ENCODE assay signal across 8 mouse cellular contexts in the genomic region with DNA sequence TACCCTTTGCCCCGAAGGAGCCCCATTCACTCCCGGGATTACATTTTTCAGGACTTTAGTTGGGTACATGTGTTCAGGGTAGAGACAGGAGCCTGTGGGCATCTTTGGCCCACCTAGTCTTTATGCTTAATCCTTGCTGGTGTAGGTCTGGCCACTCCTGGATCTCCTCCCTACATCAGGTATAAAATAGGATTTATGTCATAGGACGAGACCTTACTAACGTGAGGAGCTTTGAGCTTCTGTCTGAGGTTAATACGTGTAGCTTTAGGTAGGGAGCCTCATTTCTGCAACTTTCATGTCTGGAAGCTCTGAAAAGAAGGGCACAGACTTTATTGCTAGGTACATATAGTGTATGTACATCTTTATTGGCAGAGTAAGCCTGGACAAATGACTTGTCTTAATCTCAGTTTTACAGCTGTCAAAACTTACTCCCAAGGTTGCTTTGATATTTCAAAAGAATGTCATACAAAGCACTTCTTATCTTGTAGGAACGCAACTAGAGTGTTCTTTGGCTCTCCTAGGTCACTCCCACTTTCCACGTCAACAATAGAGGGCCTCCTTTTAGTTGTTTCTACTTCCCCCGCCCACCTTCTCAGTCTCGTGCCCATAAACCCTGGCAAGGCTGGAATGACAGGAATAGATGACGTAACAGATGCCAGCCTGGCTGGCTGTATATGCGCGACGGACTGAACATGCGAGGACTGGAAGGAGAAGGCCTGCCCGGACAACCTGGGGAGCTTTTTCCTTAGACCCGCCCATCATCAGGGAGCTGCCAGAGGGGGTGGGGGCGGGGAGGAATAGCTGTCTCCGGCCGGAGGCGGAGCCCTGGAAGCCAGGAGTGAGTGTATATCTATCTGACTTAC. TPM values are rescaled to one million over a fixed set of nuclear protein-coding genes. Genes with fewer than 3 reads are reported as not detected.
DNase-seq lines count a peak whose midpoint lies in the region; ATAC-seq lines count a peak whose summit lies in the region.

No protein-coding gene starts in this region.

- H3K9ac ChIP-seq in hindbrain, embryonic 12.5 days, result peak overlapping the region; percentile 90
- peak overlapping the region; percentile 92 for H3K9ac ChIP-seq in lung, embryonic 16.5 days (ENCODE audit: low read length)

- DNase-seq in Muller cell, postnatal 12 days (ENCODE audit: inconsistent ontology term), result peak; percentile 90
- DNase-seq in cerebellum, adult 9-10 months, result peak; percentile 66
- DNase-seq in frontal cortex, postnatal 10 days (ENCODE audit: low spot score in 2 of 2), result peak; percentile 36 to 45
- peak; percentile 70 for DNase-seq in layer of hippocampus, adult 9-11 months
- DNase-seq in ovary, postnatal 10 days (ENCODE audit: low spot score), result peak; percentile 60
- DNase-seq in thymus, postnatal 36 days, result peak; percentile 39 to 47

- WGBS in hindbrain, embryonic 12.5 days, result 7% methylated on average over 19 of the region's 20 CpGs
- WGBS in lung, embryonic 16.5 days, result 3% methylated on average over 20 of the region's 20 CpGs

- H3K27ac ChIP-seq in hindbrain, embryonic 12.5 days, result peak overlapping the region; percentile 86
- peak overlapping the region; percentile 97 for H3K27ac ChIP-seq in lung, embryonic 16.5 days (ENCODE audit: low read length)

- H3K36me3 ChIP-seq in hindbrain, embryonic 12.5 days, result peaks cover 8% of the 10 kb centered on the region
- no peaks in the 10 kb centered on the region for H3K36me3 ChIP-seq in lung, embryonic 16.5 days (ENCODE audit: control insufficient read depth, insufficient read depth, low read length)

- peaks cover 5% of the 10 kb centered on the region for H3K27me3 ChIP-seq in hindbrain, embryonic 12.5 days
- H3K27me3 ChIP-seq in lung, embryonic 16.5 days (ENCODE audit: control insufficient read depth, insufficient read depth, low read depth, low read length), result no peaks in the 10 kb centered on the region

- H3K4me3 ChIP-seq in hindbrain, embryonic 12.5 days, result peak overlapping the region; percentile 86
- peak overlapping the region; percentile 93 for H3K4me3 ChIP-seq in lung, embryonic 16.5 days (ENCODE audit: low read length)

- ATAC-seq in hindbrain, embryonic 12.5 days (ENCODE audit: low FRiP score), result 0 out of 2 replicates have a peak, but pooled peaks have one; percentile 7
- peak; percentile 74 for ATAC-seq in lung, embryonic 16.5 days (ENCODE audit: low read depth)

- no peaks in the 10 kb centered on the region for H3K9me3 ChIP-seq in hindbrain, embryonic 12.5 days (replicated peaks)
- no peaks in the 10 kb centered on the region for H3K9me3 ChIP-seq in lung, embryonic 16.5 days (ENCODE audit: control insufficient read depth, low read length)

- H3K4me1 ChIP-seq in hindbrain, embryonic 12.5 days, result peaks cover 34% of the 10 kb centered on the region
- peaks cover 32% of the 10 kb centered on the region for H3K4me1 ChIP-seq in lung, embryonic 16.5 days (replicated peaks; ENCODE audit: control insufficient read depth, insufficient read depth, low read length)

- H3K4me2 ChIP-seq in hindbrain, embryonic 12.5 days (replicated peaks), result peak overlapping the region; percentile 93
- peak overlapping the region; percentile 95 for H3K4me2 ChIP-seq in lung, embryonic 16.5 days (ENCODE audit: low read depth, low read length)

RNA-seq across cellular contexts. Expression of a gene that starts 0.7 kb away (rescaled TPM):
- 69.8 and 71.4 TPM in 2 replicates for polyA plus RNA-seq in hindbrain, embryonic 12.5 days (2016; fragmentation: Nextera tagmentation; extraction: Ambion mirVana)
- polyA plus RNA-seq in lung, embryonic 16.5 days (2015; fragmentation: Nextera tagmentation; extraction: Ambion mirVana), result 50.8 and 51.2 TPM in 2 replicates

RNA-seq across cellular contexts. Expression of a gene that starts 10.2 kb away (rescaled TPM):
- polyA plus RNA-seq in hindbrain, embryonic 12.5 days (2016; fragmentation: Nextera tagmentation; extraction: Ambion mirVana), result not detected in 2 replicates
- not detected in 2 replicates for polyA plus RNA-seq in lung, embryonic 16.5 days (2015; fragmentation: Nextera tagmentation; extraction: Ambion mirVana)

RNA-seq across cellular contexts. Expression of a gene that starts 37.0 kb away (rescaled TPM):
- 0.17 and 0.38 TPM in 2 replicates for polyA plus RNA-seq in hindbrain, embryonic 12.5 days (2016; fragmentation: Nextera tagmentation; extraction: Ambion mirVana)
- polyA plus RNA-seq in lung, embryonic 16.5 days (2015; fragmentation: Nextera tagmentation; extraction: Ambion mirVana), result 0.18 TPM in 1 of 2 replicates, not detected in the other

RNA-seq across cellular contexts. Expression of a gene that starts 37.5 kb away (rescaled TPM):
- polyA plus RNA-seq in hindbrain, embryonic 12.5 days (2016; fragmentation: Nextera tagmentation; extraction: Ambion mirVana), result 0.49 and 0.55 TPM in 2 replicates
- polyA plus RNA-seq in lung, embryonic 16.5 days (2015; fragmentation: Nextera tagmentation; extraction: Ambion mirVana), result 0.69 and 1.2 TPM in 2 replicates

RNA-seq across cellular contexts. Expression of a gene that starts 38.2 kb away (rescaled TPM):
- not detected in 2 replicates for polyA plus RNA-seq in hindbrain, embryonic 12.5 days (2016; fragmentation: Nextera tagmentation; extraction: Ambion mirVana)
- not detected in 2 replicates for polyA plus RNA-seq in lung, embryonic 16.5 days (2015; fragmentation: Nextera tagmentation; extraction: Ambion mirVana)

Comparison
In these comparisons a context has a peak if more than half of its experiments do, and no peak if none do; other contexts are left out.
1. Peak in every context shown above with its lines: DNase-seq, ATAC-seq, H3K4me3 ChIP-seq and H3K27ac ChIP-seq.